Mouse (Mus musculus) heart, adult 2 months (tissue): ENCODE data around the gene Atp1a1. TPM values are rescaled to one million over a fixed set of nuclear protein-coding genes. Genes with fewer than 3 reads are reported as not detected.

Experiments
- DNase-seq, 2 experiments: peaks; one replicate each; pipeline ENCODE4 v3.0.0; 2021
- H3K27ac ChIP-seq: fragments of 200-600 bp; 2 replicates; pipeline ENCODE4 v1.8.1; 2022
- H3K27me3 ChIP-seq: fragments of 200-500 bp; 2 replicates; pipeline ENCODE4 v1.6.1; 2012; ENCODE audit warnings: mild to moderate bottlenecking, low read length, inconsistent platforms, mixed read lengths; ENCODE audit not compliant: control insufficient read depth, insufficient read depth
- H3K36me3 ChIP-seq: fragments of 200-500 bp; 2 replicates; pipeline ENCODE4 v1.6.1; 2012; ENCODE audit warnings: low read length, inconsistent platforms; ENCODE audit not compliant: control insufficient read depth, insufficient read depth
- H3K4me1 ChIP-seq: fragments of 200-500 bp; 2 replicates; pipeline ENCODE4 v1.6.1; 2011; ENCODE audit warnings: low read length; ENCODE audit not compliant: control insufficient read depth, insufficient read depth
- H3K4me3 ChIP-seq: fragments of 200-600 bp; 2 replicates; pipeline ENCODE4 v1.8.1; 2022
- H3K79me2 ChIP-seq: fragments of 200-500 bp; replicated peaks from 2 replicates; pipeline ENCODE4 v1.6.1; 2012; ENCODE audit warnings: mild to moderate bottlenecking, inconsistent platforms, low read length, moderate library complexity, mixed read lengths; ENCODE audit not compliant: control insufficient read depth, insufficient read depth
- H3K9ac ChIP-seq: fragments of 200-500 bp; 2 replicates; pipeline ENCODE4 v1.6.1; 2012; ENCODE audit warnings: low read depth, mild to moderate bottlenecking, control low read depth, inconsistent platforms, low read length, mixed read lengths
- CTCF ChIP-seq: fragments of 200-600 bp; IDR thresholded peaks from 2 replicates; pipeline ENCODE4 v1.8.1; 2022; ENCODE audit warnings: antibody characterized with exemption, mild to moderate bottlenecking, moderate library complexity
- EP300 ChIP-seq: fragments of 200-500 bp; IDR thresholded peaks from 2 replicates; pipeline ENCODE4 v1.6.1; 2011; ENCODE audit warnings: low read depth, low read length, control low read depth; ENCODE audit not compliant: insufficient read depth
- POLR2A ChIP-seq: fragments of 200-500 bp; IDR thresholded peaks from 2 replicates; pipeline ENCODE4 v1.6.1; 2011; ENCODE audit warnings: mild to moderate bottlenecking, low read depth, low read length, control low read depth; ENCODE audit not compliant: insufficient read depth
- whole genome bisulfite sequencing: fragments of 180-500 bp; shearing (Covaris S2); methylation state at CpG from one replicate; pipeline ENCODE4 v1.1.7; 2018; 5-methylcytosine and 5-hydroxymethylcytosine counted together
- intact Hi-C: fragments of 180-260 bp; cut with DNase I; formaldehyde crosslinking; loops from one replicate; pipeline ENCODE4 v1.15.1; 2025
- polyA plus RNA-seq: library from polyadenylated mRNA; depleted of rRNA; stranded (reverse); fragments of >200 nt; gene quantifications from 2 replicates; pipeline ENCODE4 v1.2.3, GENCODE M21; 2012
- total RNA-seq, 2 experiments: library from RNA; stranded (reverse); gene quantifications; 2 replicates each; pipeline ENCODE4 v1.2.3; 2021

The Atp1a1 gene
- total and polyA plus RNA-seq, 3 experiments: 523 to 832 (median 800) TPM

- Histone ChIP-seq H3K27ac (no peak overlapping the region), H3K4me1 (no peaks in the 10 kb centered on the region), H3K79me2 (no peaks in the 10 kb centered on the region), H3K4me3 (no peak overlapping the region), H3K27me3 (no peaks in the 10 kb centered on the region), H3K36me3 (no peaks in the 10 kb centered on the region), H3K9ac (no peak overlapping the region)
- DNase-seq: no peak
- intact Hi-C loops: loop anchor here (5.0 kb wide), 1 partner anchor 49 kb away; no protein-coding TSS in a partner anchor
- TF ChIP-seq CTCF: no peak
- no peak for TF ChIP-seq POLR2A
- TF ChIP-seq EP300: no peak
- WGBS: 81% methylated on average over 13 of the region's 13 CpGs
Measured at GRCm38 (mm10) chr3:101648096-101648793, 43.8 kb upstream of the Atp1a1 start.

- intact Hi-C loops: loop anchor here (5.0 kb wide), 1 partner anchor 50 kb away; no protein-coding TSS in a partner anchor
- Histone ChIP-seq H3K4me3 (no peak overlapping the region), H3K27me3 (no peaks in the 10 kb centered on the region), H3K27ac (no peak overlapping the region), H3K36me3 (no peaks in the 10 kb centered on the region), H3K79me2 (no peaks in the 10 kb centered on the region), H3K4me1 (no peaks in the 10 kb centered on the region), H3K9ac (no peak overlapping the region)
- DNase-seq: no peak
- TF ChIP-seq POLR2A: no peak
- no peak for TF ChIP-seq EP300
- no peak for TF ChIP-seq CTCF
- WGBS: 61% methylated on average over 5 of the region's 5 CpGs
Measured at GRCm38 (mm10) chr3:101646806-101647205, 42.3 kb upstream of the Atp1a1 start.

GRCm38 (mm10) chr3:101645569-101646106 is 41.2 kb upstream of the Atp1a1 start:
- Histone ChIP-seq H3K79me2 (no peaks in the 10 kb centered on the region), H3K27me3 (no peaks in the 10 kb centered on the region), H3K36me3 (no peaks in the 10 kb centered on the region), H3K9ac (no peak overlapping the region), H3K4me3 (no peak overlapping the region), H3K4me1 (no peaks in the 10 kb centered on the region), H3K27ac (no peak overlapping the region)
- intact Hi-C loops: loop anchor here (5.0 kb wide), 1 partner anchor 52 kb away; no protein-coding TSS in a partner anchor
- no peak for DNase-seq
- no peak for TF ChIP-seq CTCF
- TF ChIP-seq POLR2A: no peak
- no peak for TF ChIP-seq EP300
- WGBS: 68% methylated on average over 1 of the region's 1 CpGs

- Histone ChIP-seq H3K79me2 (no peaks in the 10 kb centered on the region), H3K4me3 (no peak overlapping the region), H3K36me3 (no peaks in the 10 kb centered on the region), H3K27me3 (no peaks in the 10 kb centered on the region), H3K9ac (no peak overlapping the region), H3K4me1 (no peaks in the 10 kb centered on the region), H3K27ac (no peak overlapping the region)
- TF ChIP-seq POLR2A (no peak), CTCF (no peak), EP300 (no peak)
- intact Hi-C loops: no loop called here
- whole genome bisulfite sequencing: 82% methylated on average over 4 of the region's 4 CpGs
- DNase-seq: no peak
Measured at GRCm38 (mm10) chr3:101644062-101644802, 39.7 kb upstream of the Atp1a1 start.

GRCm38 (mm10) chr3:101643264-101643663 is 38.8 kb upstream of the Atp1a1 start:
- WGBS: 84% methylated on average over 2 of the region's 2 CpGs
- no peaks in the 10 kb centered on the region for H3K36me3 ChIP-seq
- no peaks in the 10 kb centered on the region for H3K27me3 ChIP-seq
- intact Hi-C loops: no loop called here
- H3K79me2 ChIP-seq: no peaks in the 10 kb centered on the region
- DNase-seq: no peak
- H3K4me1 ChIP-seq: no peaks in the 10 kb centered on the region
- no peak for TF ChIP-seq CTCF
- TF ChIP-seq POLR2A: no peak
- TF ChIP-seq EP300: no peak
- H3K9ac ChIP-seq: no peak overlapping the region
- H3K27ac ChIP-seq: no peak overlapping the region
- no peak overlapping the region for H3K4me3 ChIP-seq

- no peak for TF ChIP-seq POLR2A
- TF ChIP-seq EP300: no peak
- no peak for TF ChIP-seq CTCF
- intact Hi-C loops: no loop called here
- WGBS: 90% methylated on average over 2 of the region's 2 CpGs
Measured at GRCm38 (mm10) chr3:101638223-101638622, 33.7 kb upstream of the Atp1a1 start.

More at GRCm38 (mm10) chr3:101638223-101638622, 33.7 kb upstream of the Atp1a1 start:
- H3K27ac ChIP-seq: no peak overlapping the region
- H3K4me1 ChIP-seq: no peaks in the 10 kb centered on the region
- H3K9ac ChIP-seq: no peak overlapping the region
- no peak for DNase-seq
- H3K4me3 ChIP-seq: no peak overlapping the region
- no peaks in the 10 kb centered on the region for H3K27me3 ChIP-seq
- H3K36me3 ChIP-seq: no peaks in the 10 kb centered on the region
- H3K79me2 ChIP-seq: no peaks in the 10 kb centered on the region
